Mouse (Mus musculus): ENCODE results near the gene Eng. TPM values are rescaled to one million over a fixed set of nuclear protein-coding genes. Genes with fewer than 3 reads are reported as not detected.

Eng gene
- polyA plus RNA-seq, 1 experiment = 6.5 TPM

DNA sequence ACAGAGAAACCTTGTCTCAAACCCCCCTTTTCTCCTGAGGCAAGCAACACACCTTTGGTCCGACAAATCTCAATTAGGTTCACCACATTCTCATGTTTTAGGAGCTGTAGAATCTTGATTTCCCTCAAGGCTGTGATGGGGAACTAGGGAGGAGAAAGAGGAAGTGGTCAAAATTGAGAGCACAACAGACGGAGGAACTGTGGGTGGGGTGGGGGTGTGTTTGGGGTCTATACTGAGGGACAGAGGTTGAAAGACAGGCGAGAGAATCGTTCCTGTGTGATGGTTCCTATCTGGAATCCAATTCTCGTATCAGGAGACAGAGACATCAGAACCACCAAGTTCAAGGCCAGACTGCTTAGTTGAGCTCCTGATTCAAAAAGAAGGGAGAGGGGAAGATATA, 64.0 kb downstream of the Eng start:
- Histone ChIP-seq H3K4me1 (ENCODE audit: control insufficient read depth, insufficient read depth, low read length) (peaks cover 19% of the 10 kb centered on the region), H3K27me3 (ENCODE audit: control insufficient read depth, insufficient read depth, low read length) (no peaks in the 10 kb centered on the region), H3K36me3 (ENCODE audit: control insufficient read depth, insufficient read depth, low read length) (peaks cover 13% of the 10 kb centered on the region), H3K4me3 (ENCODE audit: control insufficient read depth, low read depth, low read length) (peak overlapping the region; percentile 41; the same call in 1 of the 2 replicates), H3K27ac (ENCODE audit: control insufficient read depth, insufficient read depth, low read depth, low read length) (no peak overlapping the region)
- TF ChIP-seq CTCF (IDR thresholded peaks at IDR 0.05; ENCODE audit: control insufficient read depth, insufficient read depth, insufficient replicate concordance, low read depth, low read length) = no peak
- no peak for TF ChIP-seq POLR2A (IDR thresholded peaks at IDR 0.05; ENCODE audit: control insufficient read depth, low read depth, low read length)

DNA sequence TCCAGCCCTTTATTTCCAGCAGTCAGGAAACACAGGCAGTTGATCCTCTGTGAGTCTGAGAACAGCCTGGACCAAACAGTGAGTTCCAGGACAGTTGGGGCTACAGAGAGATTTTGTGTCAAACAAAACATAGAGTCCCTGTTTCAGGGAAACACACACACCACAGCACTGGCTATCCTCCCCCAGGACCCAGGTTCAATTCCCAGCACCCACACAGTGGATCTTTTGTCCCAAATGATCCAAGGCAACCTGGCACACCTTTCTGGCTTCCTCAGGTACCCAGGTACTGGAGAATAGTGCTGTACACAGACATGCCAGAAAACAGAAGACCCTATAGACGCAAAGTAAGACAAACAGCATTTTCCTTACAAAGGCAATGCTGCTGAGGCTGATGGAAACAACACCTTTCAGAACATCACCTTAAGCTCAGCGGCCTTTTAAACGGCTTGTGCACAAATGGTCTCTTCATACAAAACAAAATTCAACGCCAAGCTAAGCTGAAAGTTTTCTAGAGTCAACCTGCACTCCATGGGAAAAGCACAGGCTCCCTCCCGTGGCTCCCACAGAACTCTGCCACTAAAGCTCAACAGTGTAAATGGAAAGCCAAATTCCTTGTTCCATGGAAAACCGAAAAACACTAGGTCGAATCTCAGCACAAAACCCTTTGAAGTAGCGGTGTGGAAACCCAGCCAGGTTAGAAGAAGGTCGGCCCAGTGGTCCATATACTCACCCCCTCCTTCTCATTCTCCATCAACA, 65.1 kb downstream of the Eng start:
- Histone ChIP-seq H3K27ac (ENCODE audit: control insufficient read depth, insufficient read depth, low read depth, low read length) (peak overlapping the region; percentile 75), H3K4me3 (ENCODE audit: control insufficient read depth, low read depth, low read length) (peak overlapping the region; percentile 89), H3K36me3 (ENCODE audit: control insufficient read depth, insufficient read depth, low read length) (peaks cover 13% of the 10 kb centered on the region), H3K27me3 (ENCODE audit: control insufficient read depth, insufficient read depth, low read length) (no peaks in the 10 kb centered on the region), H3K4me1 (ENCODE audit: control insufficient read depth, insufficient read depth, low read length) (peaks cover 19% of the 10 kb centered on the region)
- TF ChIP-seq CTCF (IDR thresholded peaks at IDR 0.05; ENCODE audit: control insufficient read depth, insufficient read depth, insufficient replicate concordance, low read depth, low read length) (no peak), POLR2A (IDR thresholded peaks at IDR 0.05; ENCODE audit: control insufficient read depth, low read depth, low read length) (no peak)

DNA sequence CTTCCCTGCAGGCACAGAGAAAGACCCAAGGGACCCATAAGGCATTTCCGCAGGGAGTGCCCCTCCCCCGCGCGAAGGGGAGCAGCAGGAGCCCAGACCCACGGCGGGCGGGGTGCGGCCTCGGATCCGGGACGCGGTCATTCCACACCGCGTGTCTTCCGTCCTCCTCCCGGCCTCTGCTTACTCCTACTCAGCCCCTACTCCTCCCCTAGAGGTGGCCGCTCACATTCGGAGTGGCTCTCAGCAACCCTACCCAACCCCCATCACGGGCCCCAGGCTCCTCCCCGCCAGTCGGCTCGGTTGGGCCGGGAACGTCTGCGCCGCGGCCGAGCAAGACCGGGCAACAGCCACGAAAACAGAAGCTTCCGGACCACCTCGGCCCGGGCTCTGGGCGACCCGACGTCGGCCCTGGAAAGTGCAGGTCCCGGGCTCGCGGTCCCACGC, 65.7 kb downstream of the Eng start:
- peak overlapping the region; percentile 89 for H3K4me3 ChIP-seq (ENCODE audit: control insufficient read depth, low read depth, low read length)
- peaks cover 10% of the 10 kb centered on the region for H3K36me3 ChIP-seq (ENCODE audit: control insufficient read depth, insufficient read depth, low read length)
- peak overlapping the region; percentile 75 for H3K27ac ChIP-seq (ENCODE audit: control insufficient read depth, insufficient read depth, low read depth, low read length)
- H3K4me1 ChIP-seq (ENCODE audit: control insufficient read depth, insufficient read depth, low read length) = peaks cover 19% of the 10 kb centered on the region
- no peaks in the 10 kb centered on the region for H3K27me3 ChIP-seq (ENCODE audit: control insufficient read depth, insufficient read depth, low read length)
- TF ChIP-seq CTCF (IDR thresholded peaks at IDR 0.05; ENCODE audit: control insufficient read depth, insufficient read depth, insufficient replicate concordance, low read depth, low read length) = no peak
- TF ChIP-seq POLR2A (IDR thresholded peaks at IDR 0.05; ENCODE audit: control insufficient read depth, low read depth, low read length) = no peak

DNA sequence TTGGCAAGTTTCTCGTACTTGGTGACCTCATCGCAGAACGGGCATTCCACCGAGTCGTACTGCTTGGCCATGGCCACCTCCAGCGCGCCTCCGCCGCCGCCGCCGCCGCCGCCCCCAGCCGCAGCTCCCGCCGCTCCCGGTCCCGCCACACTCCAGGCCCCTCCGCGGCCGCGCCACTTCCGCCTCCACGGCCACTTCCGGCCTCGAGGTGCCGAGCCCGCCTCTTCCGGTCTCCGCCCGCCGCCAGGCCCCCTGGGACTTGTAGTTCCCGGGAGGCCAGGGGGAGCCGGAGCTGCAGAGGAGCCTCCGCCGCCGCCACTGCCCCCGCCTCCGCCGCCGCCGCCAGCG, 66.2 kb downstream of the Eng start:
- H3K36me3 ChIP-seq (ENCODE audit: control insufficient read depth, insufficient read depth, low read length) = peaks cover 10% of the 10 kb centered on the region
- peak overlapping the region; percentile 89 for H3K4me3 ChIP-seq (ENCODE audit: control insufficient read depth, low read depth, low read length)
- H3K27me3 ChIP-seq (ENCODE audit: control insufficient read depth, insufficient read depth, low read length) = no peaks in the 10 kb centered on the region
- H3K4me1 ChIP-seq (ENCODE audit: control insufficient read depth, insufficient read depth, low read length) = peaks cover 19% of the 10 kb centered on the region
- peak overlapping the region; percentile 92 for H3K27ac ChIP-seq (ENCODE audit: control insufficient read depth, insufficient read depth, low read depth, low read length)
- TF ChIP-seq CTCF (IDR thresholded peaks at IDR 0.05; ENCODE audit: control insufficient read depth, insufficient read depth, insufficient replicate concordance, low read depth, low read length) (no peak), POLR2A (IDR thresholded peaks at IDR 0.05; ENCODE audit: control insufficient read depth, low read depth, low read length) (no peak; the same call in 1 of the 2 replicates)

DNA sequence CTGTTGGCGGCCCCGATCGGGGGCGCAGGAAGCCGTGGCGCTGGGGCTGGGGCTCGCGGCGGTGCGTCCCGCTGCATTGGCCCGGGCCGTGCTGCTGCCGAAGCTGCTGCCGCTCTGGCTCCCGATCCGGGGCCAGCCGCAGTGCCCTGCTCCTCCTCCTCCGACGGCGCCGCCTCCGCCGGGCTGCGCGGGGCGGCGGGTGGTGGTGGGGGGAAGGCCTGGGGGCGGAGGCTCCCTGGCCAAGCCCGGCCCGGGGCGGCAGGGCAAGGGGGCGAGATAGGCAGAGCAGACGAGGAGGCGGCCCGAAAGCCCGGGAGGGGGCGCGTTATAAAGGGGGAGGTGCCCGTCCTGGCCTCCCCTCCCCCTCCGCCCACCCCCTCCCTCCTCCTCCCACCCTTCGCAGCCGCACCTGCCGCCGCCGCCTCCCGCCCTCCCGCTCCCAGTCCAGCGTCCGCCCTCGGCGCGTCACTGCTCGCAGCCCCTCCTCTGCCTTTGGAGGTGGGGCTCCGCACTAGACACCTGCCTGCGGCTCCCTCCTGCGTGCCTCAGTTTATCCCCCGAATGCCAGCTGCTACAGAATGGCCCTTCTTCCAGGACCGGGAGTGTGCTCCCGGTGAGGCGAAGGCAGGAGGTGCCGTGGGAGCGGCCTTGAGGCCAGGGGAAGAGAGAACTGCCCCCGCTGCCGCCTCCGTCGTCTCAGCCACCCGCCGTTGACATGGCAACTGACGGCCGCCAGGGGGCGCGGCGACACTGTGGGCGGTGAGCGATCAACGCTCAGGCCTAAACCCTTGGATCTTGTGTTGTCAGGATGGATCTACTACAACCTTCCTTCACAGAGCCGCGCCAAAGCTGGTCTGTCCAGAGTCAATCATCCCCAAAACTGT, 66.8 kb downstream of the Eng start, which contains the start of gene Cdk9:
Gene Cdk9, minus strand, starts transcription at position 143 of the 884 bp plus-strand sequence.
- peak within 1 kb of the TSS; percentile 92 for H3K27ac ChIP-seq (ENCODE audit: control insufficient read depth, insufficient read depth, low read depth, low read length)
- H3K4me1 ChIP-seq (ENCODE audit: control insufficient read depth, insufficient read depth, low read length) = peaks cover 19% of the 10 kb centered on the region
- H3K4me3 ChIP-seq (ENCODE audit: control insufficient read depth, low read depth, low read length) = peak within 1 kb of the TSS; percentile 89
- no peaks in the 10 kb centered on the region for H3K27me3 ChIP-seq (ENCODE audit: control insufficient read depth, insufficient read depth, low read length)
- peaks cover 8% of the 10 kb centered on the region for H3K36me3 ChIP-seq (ENCODE audit: control insufficient read depth, insufficient read depth, low read length)
- peak; percentile 99 for TF ChIP-seq CTCF (IDR thresholded peaks at IDR 0.05; ENCODE audit: control insufficient read depth, insufficient read depth, insufficient replicate concordance, low read depth, low read length)
- TF ChIP-seq POLR2A (IDR thresholded peaks at IDR 0.05; ENCODE audit: control insufficient read depth, low read depth, low read length) = no peak; the same call in none of the 2 replicates

DNA sequence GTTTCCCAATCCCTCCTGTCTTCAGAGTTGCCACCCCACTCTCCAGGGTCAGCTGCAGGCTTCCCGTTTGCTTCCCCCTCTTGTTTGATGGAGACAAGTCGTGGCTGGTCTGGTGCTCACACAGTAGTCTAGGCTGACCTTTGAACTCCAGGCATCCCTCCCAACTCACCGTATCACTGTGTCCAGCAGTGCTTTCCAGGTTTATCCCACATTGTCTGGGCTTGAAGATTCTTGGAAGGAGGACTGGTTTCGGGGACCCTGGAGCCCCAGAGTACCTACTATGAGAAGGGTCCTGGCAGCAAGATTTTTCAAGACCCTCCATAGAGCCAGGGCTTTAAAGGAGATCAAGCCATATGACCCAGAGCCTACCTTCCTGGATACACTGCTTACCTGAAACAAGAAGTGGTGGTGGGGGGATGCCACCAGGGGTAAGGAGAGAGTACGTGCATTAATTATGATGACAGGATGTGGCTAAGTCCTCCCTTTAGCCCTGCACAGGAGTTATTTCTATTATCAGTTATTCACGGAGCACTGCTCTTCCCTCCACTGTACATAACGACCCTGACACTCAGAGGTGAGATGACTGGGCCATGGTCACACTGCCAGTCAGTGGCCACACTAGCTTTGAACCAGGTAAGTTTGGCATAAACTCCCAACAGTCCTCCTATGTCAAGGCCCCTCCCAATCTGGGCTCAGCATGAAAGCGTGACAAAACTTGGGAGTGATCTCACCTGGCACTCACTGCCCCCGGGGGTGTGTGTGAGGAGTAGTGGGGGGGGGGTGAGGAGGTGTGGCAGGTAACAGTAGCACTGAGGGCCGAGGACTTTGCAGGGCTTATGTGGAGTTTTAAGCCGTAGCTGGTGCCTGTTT, 68.0 kb downstream of the Eng start:
- H3K4me3 ChIP-seq (ENCODE audit: control insufficient read depth, low read depth, low read length) = peak overlapping the region; percentile 89
- TF ChIP-seq POLR2A (IDR thresholded peaks at IDR 0.05; ENCODE audit: control insufficient read depth, low read depth, low read length) = no peak; the same call in 1 of the 2 replicates
- peaks cover 5% of the 10 kb centered on the region for H3K36me3 ChIP-seq (ENCODE audit: control insufficient read depth, insufficient read depth, low read length)

More for the DNA sequence above, 68.0 kb downstream of the Eng start:
- peaks cover 19% of the 10 kb centered on the region for H3K4me1 ChIP-seq (ENCODE audit: control insufficient read depth, insufficient read depth, low read length)
- H3K27ac ChIP-seq (ENCODE audit: control insufficient read depth, insufficient read depth, low read depth, low read length) = peak overlapping the region; percentile 91; the same call in 1 of the 2 replicates
- H3K27me3 ChIP-seq (ENCODE audit: control insufficient read depth, insufficient read depth, low read length) = no peaks in the 10 kb centered on the region
